Mouse (Mus musculus) left cerebral cortex, postnatal 14 days (tissue): ENCODE measurements around the gene Nup107. TPM values are rescaled to one million over a fixed set of nuclear protein-coding genes. Genes with fewer than 3 reads are reported as not detected.

Source experiments
- DNase-seq, 2 experiments: peaks; one replicate each; pipeline ENCODE4 v3.0.0; 2021 to 2022; ENCODE audit warnings: low spot score in 2 of 2, mixed read lengths in 1 of 2
- intact Hi-C: fragments of 180-260 bp; cut with DNase I; formaldehyde crosslinking; loops from one replicate; pipeline ENCODE4 v1.15.1; 2025
- total RNA-seq, 2 experiments: library from RNA; stranded (reverse); gene quantifications; 2 replicates each; pipeline ENCODE4 v1.2.3; 2021

Nup107 gene
- total RNA-seq, 2 experiments from 2014 or later: 15.5 to 19.9 TPM

GRCm38 (mm10) chr10:117780306-117780911 is 12.1 kb downstream of the Nup107 start:
- intact Hi-C loops: no loop called here
- DNase-seq: no peak

DNA sequence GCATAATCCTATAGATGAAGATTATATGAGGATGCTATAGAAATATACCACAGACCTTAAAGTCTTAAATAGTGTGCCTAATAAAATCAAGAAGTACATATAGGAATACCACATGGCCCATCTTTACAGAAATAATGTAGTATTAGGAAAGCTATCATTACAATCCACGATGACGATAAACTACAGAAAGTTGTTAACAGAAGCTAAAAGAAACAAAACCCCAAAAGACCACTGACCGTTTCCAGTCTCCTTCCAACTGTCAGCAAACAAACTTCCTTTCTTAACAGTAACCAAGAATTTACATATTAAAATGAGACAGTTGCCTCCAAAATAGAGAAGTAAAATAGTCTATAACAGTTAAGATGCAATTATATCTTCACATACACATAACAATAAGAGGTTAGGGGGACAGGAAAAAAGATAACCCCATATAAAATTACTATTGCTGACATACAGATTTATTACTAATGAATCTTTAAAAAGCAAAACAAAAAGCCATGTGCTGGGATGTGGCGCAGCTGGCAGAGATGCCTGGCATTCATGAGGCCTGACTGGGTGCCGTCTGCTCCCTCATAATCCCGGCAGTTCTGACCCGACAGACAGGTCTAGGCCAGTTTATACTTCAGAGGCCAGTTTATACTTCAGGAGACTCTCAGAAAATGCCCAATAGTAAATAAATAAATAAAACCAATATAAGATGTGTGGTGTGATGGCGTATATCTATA is 12.8 kb downstream of the Nup107 start:
- no peak for DNase-seq
- intact Hi-C loops: no loop called here

GRCm38 (mm10) chr10:117778951-117779350 is 13.6 kb downstream of the Nup107 start:
- intact Hi-C loops: no loop called here

DNA sequence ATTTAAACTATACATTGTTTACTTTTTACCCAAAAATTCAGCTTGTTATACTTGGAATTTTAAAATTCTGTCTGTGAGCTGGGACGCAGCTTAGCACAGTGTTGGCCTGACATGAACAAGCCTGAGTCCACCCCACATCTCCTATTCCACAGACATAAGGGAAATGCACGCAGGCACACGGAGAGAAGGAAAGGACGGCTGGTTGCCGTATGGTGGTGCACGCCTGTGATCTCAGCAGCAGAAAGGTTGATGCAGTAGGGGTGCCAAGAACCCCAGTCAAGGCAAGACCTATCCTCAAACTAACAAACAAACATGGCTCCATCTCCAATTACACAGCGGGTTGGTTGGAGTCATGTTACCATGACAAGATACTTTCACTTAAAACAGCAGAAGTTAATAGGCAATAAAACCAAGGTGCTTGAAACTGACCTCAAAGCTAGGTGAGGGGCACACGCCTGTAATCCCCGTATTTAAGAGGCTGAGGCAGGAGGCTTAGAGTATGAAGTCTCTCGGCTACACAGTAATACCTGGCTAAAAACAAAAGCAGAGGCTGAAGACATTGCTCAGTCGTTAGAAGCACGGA is 14.1 kb downstream of the Nup107 start:
- intact Hi-C loops: no loop called here
- DNase-seq: no peak

More at GRCm38 (mm10) chr10:117778951-117779350, 13.6 kb downstream of the Nup107 start:
- no peak for DNase-seq

GRCm38 (mm10) chr10:117777501-117778327 is 14.8 kb downstream of the Nup107 start:
- intact Hi-C loops: no loop called here
- DNase-seq: no peak

GRCm38 (mm10) chr10:117777103-117777470 is 15.4 kb downstream of the Nup107 start:
- no peak for DNase-seq
- intact Hi-C loops: no loop called here

GRCm38 (mm10) chr10:117776281-117777102 is 16.0 kb downstream of the Nup107 start:
- intact Hi-C loops: no loop called here
- DNase-seq: no peak

DNA sequence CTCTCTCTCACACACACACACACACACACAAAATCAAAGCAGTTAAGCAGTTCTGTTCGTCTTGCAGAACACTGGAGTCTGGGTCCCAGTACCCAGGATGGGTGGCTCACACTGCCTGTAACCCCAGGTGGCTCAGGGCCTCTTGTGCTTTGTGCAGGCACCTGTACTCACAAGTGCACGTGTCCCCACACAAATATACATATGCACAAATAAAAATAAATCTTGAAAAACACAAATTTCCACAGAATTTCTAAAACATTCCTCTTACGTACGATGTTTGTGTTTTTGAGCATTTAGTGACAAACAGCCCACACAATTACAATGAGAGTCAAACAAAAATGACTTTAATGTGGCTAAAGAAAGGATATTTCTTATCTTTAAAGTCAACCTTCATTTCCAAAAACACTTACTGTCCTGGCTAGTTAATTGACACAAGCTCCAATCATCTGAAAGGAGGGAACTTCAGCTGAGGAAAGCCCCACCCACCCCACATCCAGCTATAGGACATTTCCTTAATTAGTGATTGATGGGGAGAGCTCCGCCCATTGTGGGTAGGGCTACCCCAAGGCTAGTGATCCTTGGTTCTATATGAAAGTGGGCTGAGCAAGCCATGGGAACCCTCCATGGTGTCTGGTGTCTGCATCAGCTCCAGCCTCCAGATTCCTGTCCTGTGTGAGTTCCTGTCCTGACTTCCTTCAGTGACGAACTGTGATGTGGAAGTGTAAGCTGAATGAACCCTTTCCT is 16.9 kb downstream of the Nup107 start:
- intact Hi-C loops: no loop called here
- DNase-seq: no peak

- intact Hi-C loops: no loop called here
Observed at GRCm38 (mm10) chr10:117774817-117775120, 17.7 kb downstream of the Nup107 start.

GRCm38 (mm10) chr10:117774011-117774816 is 18.3 kb downstream of the Nup107 start:
- intact Hi-C loops: no loop called here
- no peak for DNase-seq

More at GRCm38 (mm10) chr10:117774817-117775120, 17.7 kb downstream of the Nup107 start:
- DNase-seq: no peak

GRCm38 (mm10) chr10:117773106-117773720 is 19.3 kb downstream of the Nup107 start:
- intact Hi-C loops: no loop called here
- DNase-seq: no peak

GRCm38 (mm10) chr10:117772364-117773105 is 20.0 kb downstream of the Nup107 start:
- intact Hi-C loops: no loop called here
- DNase-seq: no peak

DNA sequence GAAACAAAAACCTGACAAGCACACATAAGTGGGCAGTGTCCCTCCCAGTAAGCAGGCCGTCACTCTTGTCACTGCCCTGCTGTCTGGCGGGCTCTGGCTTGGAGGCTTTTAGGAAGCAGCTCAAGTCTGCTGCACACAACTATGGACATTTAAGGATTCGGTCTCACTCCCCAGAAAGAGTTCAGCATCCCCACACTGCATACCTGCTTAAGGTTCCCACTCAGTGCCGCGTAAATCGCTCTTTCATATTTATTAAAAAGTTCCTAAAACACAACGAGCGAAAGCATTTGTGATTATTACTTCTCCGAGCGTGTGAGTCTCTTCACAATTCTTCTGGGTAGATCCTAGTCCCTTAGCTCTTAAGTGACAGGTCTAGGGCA is 21.4 kb downstream of the Nup107 start:
- no peak for DNase-seq
- intact Hi-C loops: no loop called here

DNA sequence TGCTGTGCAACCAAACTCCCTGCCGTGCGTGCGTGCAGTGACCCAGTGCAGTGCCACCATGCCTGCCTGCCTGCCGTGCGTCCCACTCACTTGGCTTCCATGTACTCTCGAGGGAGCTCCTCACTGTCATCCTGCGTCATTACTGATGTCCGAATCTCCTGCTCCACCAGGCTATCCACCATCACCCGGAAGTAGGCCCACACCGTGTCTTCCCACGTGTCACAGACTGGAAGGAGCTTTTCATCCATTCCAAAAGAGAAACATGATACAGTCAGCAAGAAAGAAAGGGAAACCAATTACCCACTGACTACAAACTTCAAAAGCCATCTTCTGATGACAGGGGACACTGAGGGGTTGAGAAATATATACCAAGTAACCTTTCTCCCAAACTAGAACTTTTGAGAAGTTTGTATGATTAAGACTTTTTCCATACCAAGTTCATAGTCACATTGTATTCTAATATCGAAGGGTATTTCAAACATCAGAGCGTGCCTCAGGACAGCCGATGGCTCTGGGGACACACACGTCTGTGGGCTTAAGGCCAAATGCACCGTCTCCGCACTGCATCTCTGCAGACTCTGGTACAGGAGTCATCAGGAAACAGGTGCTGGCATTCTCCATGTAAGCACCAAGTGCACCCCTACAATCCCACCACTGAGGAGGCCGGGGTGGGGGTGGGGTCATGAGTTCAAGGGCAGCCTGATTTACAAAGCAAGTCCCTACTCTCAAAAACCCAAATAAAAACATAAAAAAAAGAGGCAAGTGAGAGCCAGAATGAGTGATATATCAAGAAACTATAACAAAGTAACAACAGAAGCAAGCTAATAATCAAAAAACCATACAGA is 22.0 kb downstream of the Nup107 start:
- no peak for DNase-seq
- intact Hi-C loops: no loop called here

DNA sequence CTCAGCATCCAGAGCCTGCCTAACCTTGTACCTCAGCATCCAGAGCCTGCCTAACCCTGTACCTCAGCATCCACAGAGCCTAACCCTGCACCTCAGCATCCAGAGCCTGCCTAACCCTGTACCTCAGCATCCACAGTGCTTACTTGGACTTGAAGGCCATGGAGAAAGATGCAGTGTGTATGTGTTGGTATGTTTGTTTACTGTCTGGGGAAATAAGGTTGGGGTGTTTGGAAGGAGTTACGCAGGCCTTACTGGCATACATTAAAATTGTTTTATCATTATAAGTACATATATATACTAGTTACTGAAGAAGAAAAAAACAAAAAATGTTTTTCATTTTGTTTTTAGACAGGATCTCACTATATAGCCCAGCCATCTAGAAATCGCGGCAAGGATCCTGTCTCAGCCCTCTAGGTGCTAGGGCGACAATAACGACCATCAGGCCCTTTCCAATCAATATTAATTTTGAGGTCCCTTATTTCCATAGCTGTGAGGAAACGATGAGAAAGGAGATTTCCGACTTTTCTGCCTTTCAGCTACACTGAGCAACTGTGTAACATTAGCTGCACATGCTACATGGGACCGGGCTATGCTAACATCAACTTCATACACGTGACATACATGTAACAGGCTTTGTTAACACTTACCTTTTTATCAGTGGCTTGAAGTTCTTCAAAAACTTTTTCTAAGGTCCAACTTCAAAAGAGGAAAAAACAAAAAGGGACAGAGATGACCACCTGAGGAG is 22.8 kb downstream of the Nup107 start:
- intact Hi-C loops: no loop called here
- no peak for DNase-seq

DNA sequence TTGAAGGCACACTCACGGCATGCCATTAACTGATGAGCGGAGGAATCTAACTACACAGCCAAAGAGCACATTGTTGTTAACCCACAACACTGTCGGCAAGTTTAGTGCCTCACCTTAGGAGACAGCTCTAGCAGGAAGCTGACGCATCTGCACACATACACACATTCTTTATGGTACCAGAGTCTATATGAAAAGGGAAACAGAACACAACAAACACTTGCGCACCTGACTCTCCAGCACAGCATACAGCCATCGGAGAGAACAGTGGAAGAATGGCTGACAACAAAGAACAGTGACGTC is 24.4 kb downstream of the Nup107 start:
- DNase-seq: no peak
- intact Hi-C loops: no loop called here
